Mouse (Mus musculus): ENCODE results near the gene Apon.
"Not testable (repeated sequence)": the region's sequence is repeated elsewhere in the genome, so short reads cannot be mapped to it uniquely, and the experiment has no call there.

The Apon gene

DNA sequence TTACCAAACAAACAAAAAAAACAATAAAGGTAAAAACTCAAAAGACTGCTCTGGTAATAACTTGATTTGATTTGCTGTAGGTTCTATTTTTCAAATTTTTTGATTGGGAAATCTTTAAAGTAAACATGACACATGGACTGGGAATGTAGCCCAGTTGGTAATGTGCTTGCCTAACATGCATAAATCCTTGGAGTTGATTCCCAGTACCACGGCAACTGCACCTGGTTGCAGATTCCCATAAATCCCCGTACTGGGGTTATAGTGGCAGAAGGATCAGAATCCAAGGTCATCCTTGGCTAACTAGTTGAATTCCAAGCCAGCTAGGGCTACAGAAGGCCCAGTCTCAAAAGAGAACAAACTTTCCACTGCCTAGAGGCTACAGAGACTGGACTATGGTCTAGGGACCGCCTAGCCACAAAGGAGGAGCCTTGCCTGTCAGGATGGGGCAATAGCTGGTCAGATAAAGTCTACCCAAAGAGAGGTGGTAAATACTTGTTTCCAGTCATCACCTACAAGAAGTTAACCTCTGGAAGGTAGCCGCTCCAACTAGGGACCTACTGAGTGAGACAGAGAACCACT, at the start of gene Apon:
Gene Apon, plus strand, starts transcription at position 420 of the 579 bp plus-strand sequence.
- no peak for DNase-seq

DNA sequence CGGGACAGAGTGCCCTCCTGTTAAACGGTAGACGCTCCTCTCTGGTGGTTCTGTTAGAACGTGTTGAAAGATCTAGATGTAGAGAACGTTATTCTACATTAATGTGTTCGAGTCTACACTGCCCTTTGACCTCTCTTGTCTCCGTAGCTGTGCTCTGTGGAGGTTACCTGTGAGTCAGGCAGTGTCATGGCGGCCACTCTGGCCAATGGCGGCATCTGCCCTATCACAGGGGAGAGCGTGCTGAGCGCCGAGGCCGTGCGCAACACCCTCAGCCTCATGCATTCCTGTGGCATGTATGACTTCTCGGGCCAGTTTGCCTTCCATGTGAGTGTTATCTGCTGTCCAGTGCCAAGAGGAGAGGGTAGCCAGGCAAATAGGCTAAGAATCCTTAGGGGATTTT, 49.0 kb upstream of the Apon start:
- DNase-seq: no peak

DNA sequence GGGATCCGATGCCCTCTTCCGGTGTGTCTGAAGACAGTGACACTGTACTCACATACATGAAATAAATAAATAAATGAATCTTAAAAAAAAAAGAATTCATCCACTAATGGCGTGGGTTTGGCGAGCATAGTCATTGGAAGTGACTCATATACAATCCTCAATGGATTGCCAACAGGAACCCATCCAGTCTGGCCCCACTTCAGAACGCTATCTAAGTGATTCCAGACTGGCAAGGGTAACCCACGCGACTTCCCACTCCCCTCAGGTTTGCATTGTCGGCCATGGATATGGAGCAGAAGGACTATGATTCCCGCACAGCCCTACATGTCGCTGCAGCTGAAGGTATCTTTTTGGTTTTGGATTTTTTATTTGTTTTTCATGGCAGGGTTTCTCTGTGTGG, 45.6 kb upstream of the Apon start:
- no peak for DNase-seq

DNA sequence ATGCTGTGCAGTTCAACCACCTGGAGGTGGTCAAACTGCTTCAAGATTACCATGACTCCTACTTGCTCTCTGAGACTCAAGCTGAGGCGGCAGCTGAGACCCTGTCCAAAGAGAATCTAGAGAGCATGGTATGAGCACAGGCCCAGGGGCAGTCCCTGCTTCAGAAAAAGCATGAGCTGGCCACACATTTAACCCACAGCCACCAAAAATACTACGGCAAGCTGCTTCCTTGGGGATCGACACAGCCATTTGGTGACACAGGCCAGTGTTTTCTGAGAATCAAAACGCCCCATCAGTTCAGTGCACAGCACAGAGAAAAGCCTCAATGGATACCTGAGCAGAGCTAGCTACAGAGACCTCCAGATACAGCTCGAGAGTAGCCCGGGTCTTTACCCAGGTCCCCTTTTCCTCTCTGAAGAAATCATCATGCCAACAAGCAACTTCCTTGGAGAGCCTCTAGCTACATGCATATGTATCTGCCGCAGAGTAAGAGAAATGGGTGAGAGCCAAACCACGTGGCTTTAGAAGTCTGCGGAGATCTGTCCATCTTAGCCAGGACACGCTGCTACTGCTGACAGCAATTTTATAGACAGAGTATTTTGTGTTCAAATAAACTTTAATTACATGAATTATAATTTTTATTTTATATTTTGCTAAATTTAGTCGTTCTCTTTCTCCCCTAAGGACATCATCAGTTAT, 44.4 kb upstream of the Apon start:
- no peak for DNase-seq

DNA sequence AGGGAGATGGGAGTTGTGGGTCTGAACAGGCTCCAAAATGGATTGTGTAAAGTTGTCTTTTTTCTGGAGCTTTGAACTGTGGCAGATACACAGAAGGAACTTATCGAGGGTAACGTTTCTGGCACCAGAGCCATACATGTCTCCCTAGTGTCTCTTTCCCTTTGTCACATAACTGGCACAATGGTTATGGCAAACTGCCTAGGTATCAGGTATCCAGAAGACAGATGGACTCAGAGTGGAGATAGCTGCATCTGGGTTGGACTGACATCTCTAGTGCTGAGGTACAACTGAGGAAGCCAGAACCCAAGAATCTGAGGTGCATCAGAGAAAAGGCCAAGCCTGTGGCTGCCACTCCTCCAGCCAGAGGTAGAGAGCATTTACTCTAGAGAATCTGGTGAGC, 43.8 kb upstream of the Apon start:
- no peak for DNase-seq

DNA sequence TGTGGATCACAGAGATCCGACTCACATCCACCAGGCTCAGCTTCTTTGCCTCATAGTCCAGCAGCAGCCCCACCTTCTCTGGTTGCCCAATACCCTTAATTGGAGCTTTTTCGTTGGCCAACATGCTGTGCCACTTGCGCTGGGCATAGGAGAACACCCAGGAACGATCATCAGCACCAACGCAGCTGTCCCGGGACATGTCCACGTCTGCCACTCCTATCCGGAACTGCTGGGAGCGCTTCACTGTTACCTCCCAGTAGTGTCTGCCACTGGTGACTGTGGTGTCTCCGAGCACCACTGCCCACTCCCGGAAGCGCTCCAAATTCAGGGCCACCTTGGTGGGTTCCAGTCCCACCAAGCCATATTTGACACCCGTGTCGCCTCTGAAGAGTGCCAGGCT, 42.9 kb upstream of the Apon start:
- peak; percentile 28 for DNase-seq

DNA sequence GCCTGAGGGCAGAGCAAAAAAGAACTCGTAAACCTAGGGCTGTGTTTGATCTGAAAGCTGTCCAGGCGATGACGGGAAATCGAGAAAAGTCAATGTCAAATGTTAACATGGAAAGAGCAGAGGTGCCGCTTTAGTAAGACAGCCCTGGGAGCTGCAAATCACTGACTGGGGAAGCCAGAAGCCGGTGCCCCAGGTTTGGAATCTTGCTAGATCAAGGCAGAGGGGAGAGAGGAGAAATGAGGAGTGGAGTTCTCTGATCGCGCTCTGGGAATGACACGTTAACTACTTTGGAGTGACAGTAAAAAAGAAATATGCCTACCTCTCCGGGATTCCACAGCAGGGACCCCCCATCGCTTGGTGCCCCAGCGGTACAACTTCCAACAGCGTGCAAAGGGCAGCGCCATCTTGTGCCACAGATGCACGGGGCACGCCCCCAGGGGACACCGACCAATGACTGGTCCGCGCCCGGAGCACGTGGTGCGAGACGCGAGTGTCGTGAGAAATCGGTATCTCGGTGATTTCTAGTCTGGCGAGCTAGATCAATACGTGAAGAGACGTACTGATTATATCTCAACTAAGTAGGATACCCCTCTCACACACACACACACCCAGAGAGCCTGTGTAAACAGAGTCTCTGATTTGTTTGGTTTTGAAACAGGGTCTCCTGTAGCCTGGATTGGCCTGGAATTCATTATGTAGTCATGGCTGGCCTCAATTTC, 42.3 kb upstream of the Apon start, which contains the start of gene Spryd4:
Gene Spryd4, minus strand, starts transcription at position 418 of the 719 bp plus-strand sequence.
- DNase-seq: peak; percentile 91

DNA sequence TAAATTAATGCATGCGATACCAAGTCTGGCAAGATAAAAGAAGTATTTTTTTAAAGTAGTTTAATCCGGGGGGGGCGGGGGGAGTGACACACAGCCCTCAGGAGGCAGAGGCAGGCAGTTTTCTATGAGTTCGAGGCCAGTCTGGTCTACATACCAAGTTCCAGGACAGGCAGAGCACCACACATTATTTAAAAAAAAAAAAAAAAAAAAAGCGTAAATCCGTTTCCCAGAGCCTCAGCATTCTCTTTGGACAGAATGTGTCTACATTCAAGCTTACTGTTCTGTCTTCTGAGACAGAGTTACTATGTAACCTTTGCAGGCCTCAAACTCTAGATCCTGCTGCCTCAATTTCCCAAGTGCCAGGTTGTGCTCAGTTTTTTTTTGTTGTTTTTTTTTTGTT, 41.7 kb upstream of the Apon start:
- DNase-seq: no peak

DNA sequence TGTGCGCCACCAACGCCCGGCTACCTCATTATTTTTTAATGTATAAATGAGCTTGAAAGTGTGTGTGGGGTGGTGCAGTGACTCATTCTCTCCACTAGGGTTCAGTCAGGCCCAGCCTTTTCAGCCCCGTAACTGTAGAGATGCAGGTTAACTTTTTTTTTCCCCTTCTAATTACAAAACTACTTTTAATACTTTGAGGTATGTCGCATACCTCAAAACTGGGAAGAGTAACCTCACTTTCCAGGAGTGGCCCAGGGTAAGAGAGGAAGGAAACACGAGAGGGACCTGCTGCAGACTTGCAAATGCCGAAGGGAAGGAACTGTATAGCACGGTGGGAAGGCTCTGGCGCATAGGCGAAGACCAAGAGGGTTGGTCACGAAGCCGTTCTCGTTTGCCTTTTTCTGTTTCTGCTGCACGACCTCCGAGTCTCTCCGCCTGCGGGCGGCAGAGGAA, 41.0 kb upstream of the Apon start:
- peak; percentile 79 for DNase-seq

DNA sequence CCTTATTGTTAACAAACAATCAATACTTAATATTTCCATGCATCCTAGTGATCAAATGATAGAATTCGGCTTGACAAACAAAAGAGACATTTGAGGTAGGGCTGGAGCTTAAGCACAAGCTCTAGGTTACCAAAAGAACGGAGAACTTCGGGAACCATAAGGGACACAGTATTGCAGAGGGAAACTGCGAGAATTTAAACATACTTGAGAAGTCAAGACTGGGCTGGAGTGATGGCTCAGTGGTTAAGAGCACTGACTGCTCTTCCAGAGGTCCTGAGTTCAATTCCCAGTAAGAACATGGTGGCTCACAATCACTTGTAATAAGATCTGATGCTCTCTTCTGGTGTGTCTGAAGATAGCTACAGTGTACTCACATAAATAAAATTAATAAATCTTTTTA, 39.8 kb upstream of the Apon start:
- not testable (repeated sequence) for DNase-seq

DNA sequence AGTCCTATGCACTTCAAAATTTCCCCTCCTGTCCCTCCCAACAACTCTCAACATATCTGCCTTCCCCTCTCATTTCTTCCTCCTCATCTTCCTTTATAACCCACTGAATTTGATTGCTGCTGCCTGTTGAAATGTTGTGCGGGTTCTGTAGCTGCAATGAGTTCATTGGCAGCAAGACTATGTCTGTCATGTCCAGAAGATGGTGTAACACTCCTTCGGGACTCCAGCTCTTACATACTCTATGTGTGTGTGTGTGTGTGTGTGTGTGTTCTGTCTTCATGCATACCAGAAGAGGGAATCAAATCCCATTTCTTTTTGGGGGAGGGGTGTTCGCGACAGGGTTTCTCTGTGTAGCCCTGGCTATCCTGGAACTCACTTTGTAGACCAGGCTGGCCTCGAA, 38.9 kb upstream of the Apon start:
- DNase-seq: no peak

DNA sequence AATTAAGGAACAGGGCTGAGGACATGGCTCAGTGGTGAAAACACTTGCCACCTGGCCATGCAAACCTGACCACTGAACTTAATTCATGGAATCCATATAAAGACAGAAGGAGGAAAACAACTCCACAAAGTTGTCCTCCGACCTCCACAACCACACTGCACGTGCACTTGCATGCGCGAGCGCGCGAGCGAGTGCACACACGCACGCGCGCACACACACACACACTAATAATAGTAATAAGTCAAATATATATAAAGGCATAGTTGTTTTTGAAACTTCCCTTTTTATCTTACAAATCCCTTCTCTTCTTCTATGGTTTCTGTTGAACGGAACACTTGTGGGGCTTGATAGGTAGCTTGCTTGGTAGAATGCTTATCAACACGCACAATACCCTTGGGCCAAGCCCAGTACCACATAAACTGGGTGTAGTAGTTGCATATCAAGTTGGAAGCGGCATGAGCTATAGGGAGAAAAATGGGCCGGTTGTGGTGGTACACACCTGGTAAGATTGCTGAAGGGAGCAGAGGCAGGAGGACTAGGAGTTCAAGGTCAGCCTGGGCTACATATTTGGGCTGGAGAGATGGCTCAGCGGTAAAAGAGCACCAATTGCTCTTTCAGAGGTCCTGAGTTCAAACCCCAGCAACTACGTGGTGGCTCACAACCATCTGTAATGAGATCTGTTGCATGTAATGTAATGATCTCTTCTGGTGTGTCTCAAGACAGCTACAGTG, 35.3 kb upstream of the Apon start:
- DNase-seq: no peak

DNA sequence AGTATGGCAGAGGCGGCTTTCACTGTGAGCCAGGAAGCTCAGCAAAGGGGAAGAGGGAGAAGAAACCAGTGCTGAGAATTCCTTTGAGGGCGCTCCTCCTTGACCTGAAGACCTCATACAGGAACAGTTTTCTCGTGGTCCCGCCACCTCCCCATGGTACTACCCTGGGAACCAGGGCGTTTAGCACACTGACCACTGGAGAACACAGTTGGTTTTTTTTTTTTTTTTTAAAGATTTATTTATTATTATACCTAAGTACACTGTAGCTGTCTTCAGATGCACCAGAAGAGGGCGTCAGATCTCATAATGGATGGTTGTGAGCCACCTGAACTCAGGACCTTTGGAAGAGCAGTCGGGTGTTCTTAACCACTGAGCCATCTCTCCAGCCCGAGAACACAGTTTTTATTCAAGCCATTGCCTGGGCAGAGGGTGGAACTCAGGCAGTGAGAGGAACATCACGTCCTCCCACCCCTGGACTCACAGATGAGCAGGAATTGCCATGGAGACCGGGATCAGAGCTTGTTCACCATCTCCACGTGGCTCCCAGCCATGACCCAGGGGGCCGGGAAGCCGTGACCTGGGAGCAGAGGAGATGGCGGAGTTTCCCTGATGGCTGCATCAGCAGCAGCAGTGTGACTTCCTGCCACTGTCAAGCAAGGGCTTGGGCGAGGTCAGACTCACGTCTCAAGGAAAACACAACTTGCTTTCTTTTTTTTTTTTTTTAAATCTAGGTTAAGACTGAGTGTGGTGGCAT, 32.2 kb upstream of the Apon start:
- no peak for DNase-seq

DNA sequence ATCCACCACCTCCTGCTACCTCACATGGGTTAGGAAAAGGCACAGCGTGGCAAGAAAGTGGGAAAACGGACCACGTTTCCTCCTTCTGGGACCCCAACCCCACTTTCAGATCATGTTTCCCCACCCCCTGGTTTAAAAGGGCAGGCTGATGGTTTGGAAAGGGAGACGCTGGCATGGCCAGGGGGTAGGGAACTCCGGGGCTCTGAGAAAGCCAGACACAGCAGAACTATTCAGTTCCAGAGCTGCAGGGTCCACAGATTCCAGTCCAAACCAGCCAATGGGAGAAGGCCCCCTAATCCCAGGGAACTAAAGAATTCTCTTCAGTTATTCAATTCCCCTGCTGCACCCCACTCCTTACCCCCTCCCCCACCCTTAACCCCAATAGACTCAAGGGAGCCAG, 28.8 kb upstream of the Apon start:
- DNase-seq: no peak

DNA sequence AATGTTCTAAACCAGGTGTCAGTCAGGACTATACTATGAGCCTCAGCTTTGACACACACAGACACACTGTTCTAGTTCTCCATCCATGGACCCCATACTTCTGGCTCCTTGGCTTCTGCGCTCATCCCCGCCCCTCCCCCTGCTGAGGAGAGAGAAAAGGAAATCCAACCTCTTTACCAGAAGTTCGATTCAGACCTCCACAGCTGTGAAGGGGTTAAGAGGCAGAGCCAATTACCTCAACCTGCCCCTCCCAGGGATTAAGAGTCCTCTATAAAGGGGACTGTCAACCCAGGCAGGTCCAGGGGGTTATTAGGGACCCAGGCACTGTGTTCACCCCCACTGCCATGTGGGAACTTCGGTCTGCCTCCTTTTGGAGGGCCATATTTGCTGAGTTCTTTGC, 28.4 kb upstream of the Apon start, which contains the start of gene Mip:
Gene Mip, plus strand, starts transcription at position 301 of the 400 bp plus-strand sequence.
- DNase-seq: no peak

DNA sequence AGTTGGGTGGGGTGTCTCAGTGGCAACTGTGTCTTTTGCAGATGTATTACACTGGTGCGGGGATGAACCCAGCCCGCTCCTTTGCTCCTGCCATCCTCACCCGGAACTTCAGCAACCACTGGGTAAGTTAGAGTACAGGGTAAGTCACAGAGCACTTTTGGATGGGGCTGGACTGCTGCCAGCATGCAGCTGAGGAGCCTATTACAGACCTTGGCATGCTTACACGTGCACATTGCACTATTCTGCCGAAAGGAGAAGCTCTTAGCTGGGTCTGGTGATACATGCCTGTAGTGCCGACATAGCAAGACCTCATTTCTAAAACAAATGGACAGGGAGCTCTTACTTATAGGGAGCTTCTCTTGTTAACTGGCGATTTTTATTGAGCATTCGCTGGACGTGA, 26.3 kb upstream of the Apon start:
- DNase-seq: no peak

DNA sequence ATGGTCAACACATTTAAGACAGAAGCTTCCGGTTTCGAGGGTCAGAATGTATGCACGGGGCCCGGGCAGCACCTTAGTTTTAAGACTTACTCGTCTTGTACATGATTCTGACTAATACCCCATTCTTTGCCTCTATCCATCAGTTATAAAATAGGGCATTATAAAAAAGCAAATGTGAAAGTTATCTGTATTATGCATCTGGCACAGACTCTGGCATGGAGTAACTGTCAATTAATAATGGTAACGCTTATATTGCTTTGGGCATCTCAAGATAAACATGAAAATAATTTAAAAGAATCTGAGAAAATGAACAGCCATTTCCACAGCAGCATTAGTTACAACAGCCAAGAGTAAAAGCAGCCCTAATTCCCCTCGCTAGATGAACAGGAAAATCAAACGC, 25.9 kb upstream of the Apon start:
- DNase-seq: no peak

DNA sequence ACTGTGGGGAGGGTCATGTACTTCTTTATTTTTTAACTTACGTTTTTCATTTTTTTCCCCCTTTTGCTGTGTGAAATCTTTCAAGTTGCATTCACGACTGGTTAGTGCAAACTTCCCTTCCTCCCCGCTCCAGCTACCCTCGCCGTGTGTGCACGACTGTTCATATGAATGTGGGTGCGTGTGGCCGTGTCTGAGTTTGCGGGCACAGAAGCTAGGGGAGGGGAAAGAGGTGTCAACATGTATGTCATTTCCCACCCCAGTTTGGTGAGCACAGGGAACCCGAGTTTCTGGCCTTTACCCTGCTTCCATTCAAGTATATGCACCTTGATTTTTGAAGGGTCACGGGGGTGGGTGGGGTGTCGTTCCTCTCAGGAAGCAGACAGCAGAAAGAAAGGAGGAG, 23.3 kb upstream of the Apon start:
- DNase-seq: peak; percentile 41

DNA sequence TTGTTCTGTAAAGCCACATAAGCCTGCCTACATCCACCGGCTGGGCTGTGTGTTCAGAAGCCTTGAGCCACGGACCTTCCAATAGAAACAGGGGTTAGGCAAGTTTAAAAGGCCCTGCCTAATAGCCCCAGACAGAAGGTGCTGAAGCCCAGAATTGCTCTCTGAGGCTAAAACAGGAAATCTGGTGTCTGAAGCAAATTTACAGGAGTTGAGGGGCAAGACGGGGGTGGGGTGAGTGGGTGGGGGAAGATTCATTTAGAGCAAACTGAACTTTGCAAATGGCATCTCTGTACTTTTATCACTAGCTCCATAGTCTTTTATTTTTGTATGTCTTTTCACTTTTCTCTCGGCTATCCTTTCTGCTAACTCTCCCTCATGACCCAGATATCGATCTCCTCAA, 22.8 kb upstream of the Apon start:
- peak; percentile 29 for DNase-seq

DNA sequence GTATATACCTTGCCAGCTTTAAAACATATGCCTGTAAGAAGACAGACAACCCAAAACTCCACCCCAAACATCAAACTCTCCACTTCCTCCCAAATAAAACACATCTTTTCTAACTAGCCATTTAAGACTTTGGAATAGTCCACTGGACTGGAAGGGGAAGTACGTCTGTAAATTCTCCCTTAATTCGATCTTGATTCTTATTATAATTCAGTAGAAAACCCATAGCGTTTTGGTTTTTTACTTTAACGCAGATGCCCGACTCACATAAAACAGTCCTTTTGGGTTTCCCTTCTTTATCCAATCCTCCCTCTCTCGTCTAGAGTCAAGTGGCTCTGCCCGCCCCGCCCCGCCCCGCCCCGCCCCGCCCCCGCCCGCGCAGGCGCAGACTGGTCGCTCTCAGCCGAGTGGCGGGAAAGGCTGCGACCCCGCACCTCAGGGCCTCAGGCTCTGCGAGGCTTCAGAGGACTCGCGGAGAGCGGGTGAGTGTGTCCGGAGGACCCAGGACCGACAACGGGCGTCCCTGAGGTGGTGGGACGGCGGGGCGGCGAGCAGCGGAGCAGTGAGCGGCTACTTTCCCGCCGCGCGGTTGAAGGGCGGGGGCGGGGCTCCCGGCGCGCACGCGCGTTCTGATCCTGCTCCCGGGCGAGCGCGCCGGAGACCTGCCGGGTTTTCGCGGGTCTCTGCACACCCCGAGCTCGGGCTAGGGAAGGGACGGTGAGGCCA, 22.0 kb upstream of the Apon start, which contains the start of gene Timeless:
Gene Timeless, plus strand, starts transcription at position 369 of the 723 bp plus-strand sequence.
- DNase-seq: peak; percentile 92

DNA sequence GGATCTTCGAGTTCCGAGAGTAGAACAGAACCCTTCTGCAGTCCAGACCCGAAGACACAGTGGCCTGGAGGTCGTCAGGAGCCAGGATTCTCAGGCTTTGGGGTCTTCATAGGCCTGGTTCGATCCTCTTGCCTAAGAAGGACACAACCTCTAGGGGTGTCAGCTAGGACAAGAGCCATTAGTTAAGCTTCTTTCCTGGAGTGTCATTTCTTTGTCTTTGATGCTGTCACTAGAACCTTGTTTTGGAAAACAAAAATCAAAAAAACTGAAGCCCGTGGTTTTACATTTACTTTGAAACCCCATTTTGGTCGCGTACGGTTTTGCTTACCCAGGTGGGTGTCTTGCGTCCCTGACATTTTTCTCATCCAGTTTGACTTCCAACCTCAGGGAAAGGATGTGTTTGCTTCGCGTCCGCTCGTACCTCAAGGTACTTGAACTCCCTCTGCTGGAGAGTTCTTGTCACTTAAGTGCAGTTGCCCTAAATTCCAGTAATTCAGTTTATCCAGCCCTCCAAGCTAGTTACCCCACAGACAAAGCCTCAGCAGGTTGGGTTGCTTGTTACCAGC, 21.4 kb upstream of the Apon start:
- peak; percentile 71 for DNase-seq
